Mouse (Mus musculus) adipocyte (in vitro differentiated cells): Measurements from ENCODE around the gene St5.

Source experiments
- DNase-seq: peaks from one replicate; pipeline ENCODE4 v3.0.0-alpha.2; 2016; ENCODE audit warnings: low spot score

The St5 gene

DNA sequence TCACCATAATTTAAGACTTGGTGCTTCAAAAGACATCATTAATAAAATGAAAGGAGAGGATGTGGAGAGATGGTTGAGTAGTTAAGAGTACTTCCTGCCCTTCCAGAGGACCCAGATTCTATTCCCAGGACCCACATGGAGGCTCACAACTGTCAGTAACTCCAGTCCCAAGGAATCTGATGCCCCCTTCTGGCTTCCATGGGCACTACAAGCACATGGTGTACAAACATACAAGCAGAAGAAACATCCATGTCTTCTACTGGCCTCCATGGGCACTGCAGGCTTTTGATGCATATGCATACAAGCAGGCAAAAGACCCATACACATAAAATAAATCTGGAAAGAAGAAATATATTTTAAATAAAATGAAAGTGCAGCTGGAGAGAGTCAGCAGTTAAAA is 3.2 kb downstream of the St5 start:
- no peak for DNase-seq

DNA sequence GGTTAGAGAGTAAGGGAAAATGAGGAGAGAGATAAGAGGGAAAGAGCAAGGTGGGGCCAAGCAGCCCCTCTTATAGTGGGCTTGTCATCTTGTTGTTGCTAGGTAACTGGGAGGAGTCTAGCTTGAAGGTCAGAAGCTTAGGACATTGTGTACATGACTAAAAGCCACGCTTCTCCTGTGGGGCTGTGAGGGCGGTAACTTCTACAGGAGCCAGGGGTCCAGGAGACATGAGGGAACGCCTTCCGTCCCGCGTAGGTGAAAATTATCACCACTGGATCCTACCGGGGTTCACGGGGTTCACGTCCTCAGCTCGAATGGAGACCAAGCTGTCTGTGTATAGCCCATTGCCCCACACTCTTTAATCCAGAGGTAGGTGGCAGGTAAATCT is 8.1 kb downstream of the St5 start:
- no peak for DNase-seq

DNA sequence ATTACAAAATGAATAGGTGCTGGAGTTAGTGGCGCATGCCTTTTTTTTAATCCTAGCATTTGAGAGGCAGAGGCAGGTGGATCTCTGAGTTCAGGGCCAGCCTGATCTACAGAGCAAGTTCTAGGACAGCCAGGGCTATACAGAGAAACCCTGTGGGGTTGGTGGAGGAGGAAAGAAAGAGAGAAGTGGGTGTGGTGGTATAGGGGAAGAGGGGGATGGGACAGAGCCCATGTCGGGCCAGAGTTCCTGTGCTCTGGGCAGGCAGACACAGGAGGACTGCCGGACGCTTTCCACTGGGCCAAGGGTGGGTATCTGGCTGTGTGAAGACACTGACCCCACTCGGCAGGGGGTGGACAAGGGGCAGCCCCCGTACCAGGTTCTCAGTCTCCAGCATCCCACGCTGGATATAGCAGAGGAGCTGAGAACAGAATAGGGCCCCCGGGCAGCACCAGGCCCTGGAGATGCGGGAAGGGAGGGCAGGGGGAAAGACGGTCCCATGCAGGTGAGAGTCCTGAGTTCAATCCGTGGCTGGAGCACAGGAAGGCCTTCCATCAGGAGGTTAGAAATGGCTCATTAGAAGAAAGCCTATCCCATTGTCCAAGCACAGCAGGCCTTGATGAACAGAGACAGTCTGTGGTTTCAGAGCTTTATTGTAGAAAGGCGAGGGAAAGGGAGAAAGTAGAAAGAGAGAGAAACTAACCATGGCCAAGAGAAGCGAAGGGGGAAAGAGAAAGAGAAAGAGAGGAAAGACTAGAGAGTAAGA is 8.6 kb downstream of the St5 start:
- DNase-seq = no peak

DNA sequence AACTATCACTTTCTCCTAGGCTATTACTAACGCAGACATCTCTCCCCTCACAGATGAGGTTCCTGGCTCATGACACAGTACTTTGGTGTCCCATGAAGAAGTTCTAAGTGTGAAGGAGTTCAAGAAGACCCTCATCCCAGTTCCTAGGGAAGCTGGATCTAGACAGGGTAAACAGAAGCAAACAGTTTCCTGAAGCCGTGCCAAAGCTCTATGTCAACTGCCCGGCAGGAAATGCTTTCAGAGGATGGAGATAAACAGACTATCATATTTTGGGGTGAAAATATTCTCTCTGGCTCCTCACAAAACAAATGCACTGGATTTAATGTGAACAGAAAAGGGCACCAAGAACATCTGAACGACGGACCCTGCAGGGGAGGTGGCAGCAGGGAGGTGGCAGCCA is 12.4 kb downstream of the St5 start:
- no peak for DNase-seq

DNA sequence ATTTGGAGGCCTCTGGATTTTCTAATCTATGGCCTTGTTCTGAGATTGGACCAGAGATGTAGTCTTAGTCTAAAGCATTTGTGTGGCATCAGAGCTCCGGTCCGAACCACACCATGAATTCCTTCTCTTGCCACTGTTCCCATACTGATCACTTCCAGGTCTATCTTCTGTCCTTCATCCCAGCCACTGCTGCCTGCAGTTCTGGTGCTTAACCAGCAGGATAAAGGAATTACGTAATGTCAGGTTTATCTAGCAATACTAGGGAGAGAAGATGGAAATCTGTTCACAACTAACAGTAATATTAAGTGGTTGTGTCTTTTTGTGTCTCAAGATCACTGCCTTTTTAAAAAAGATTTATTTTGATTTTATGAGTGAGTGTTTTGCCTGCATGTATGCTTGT is 13.3 kb downstream of the St5 start:
- no peak for DNase-seq

DNA sequence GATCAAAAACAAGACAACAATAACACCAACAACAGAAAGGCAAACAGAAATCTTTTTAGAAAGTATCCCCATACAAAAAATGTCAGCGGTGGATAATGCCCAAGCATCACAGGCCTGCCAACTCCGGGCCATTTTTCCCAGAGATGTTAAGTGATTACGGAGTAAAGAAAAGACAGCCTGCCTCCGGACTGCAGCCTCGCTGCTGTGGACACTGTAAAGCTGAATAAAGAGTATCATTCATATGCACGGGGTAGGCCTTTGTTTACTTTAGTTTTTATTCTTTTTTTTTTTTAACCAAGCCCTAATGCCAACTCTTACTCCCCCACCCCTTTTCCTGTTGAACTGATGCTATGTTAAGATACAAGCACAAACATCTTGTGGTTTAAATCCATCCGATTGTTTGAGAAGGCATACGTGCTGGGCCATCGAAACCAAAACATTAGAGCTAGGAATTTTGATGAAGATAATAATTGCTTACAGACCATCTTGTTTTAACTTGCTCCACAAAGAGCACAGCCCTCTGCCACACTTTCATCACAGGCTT is 16.7 kb downstream of the St5 start:
- no peak for DNase-seq

DNA sequence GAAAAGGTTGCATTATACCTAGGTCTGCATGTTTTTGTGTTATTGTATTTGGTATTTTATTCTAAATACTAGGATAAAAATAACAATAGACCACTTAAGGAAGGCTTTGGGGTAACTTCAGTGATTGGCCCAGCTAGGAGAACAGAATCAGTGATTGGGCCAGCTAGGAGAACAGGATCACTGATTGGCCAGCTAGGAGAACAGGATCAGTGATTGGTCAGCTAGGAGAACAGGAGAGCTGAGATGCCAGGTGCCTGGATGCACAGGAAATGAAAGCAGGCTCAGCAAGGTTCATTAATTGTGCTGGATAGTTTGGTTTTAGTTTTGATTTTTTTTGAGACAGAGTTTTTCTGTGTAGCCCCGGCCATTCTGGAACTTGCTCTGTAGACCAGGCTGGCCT is 22.5 kb downstream of the St5 start:
- no peak for DNase-seq

DNA sequence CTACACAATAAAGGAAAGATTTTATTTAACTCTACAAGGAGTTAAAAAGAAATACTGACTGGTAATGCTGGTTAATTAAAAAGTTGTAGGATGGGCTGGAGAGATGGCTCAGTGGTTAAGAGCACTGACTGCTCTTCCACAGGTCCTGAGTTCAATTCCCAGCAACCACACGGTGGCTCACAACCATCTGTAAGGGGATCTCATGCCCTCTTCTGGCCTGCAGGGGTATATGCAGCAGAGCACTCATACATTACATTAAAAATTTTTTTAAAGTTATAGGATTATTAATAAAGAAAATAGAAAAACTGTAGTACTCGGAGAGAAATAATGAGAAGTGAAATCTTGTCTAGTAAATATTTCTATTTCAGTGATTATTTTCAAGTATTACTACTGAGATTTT is 23.1 kb downstream of the St5 start:
- DNase-seq = no peak

DNA sequence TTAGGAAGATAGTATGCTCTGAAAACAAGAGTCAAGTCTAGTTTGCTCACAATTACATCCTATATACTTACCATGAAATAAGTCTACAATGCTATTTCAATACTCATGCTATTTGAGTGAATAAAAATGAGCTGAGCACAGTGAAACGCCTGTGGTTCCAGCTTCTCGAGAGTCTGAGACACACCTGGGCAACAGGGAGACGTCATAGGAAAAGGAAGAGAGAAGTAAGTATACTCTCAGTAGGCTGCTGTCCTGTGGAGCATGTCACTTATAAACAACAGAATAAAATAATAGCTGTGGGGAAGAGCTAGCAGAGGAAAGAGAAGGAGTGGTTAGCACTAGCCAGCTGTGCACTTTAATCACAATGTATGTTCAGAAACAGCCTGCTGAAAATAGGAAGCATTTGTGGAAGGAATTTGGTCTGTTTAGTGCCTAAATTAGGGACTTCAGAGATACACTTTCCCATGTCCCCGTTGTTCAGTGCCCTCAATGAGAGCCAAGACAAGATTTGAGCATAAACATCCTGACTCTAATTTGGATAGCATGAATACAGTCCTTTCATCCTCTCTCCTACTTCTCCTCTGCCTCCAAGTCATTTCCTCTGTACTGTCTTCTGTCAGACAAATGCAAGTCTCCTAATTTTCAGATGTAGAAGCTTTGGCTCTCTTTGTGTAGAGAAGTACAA is 28.3 kb downstream of the St5 start:
- no peak for DNase-seq

DNA sequence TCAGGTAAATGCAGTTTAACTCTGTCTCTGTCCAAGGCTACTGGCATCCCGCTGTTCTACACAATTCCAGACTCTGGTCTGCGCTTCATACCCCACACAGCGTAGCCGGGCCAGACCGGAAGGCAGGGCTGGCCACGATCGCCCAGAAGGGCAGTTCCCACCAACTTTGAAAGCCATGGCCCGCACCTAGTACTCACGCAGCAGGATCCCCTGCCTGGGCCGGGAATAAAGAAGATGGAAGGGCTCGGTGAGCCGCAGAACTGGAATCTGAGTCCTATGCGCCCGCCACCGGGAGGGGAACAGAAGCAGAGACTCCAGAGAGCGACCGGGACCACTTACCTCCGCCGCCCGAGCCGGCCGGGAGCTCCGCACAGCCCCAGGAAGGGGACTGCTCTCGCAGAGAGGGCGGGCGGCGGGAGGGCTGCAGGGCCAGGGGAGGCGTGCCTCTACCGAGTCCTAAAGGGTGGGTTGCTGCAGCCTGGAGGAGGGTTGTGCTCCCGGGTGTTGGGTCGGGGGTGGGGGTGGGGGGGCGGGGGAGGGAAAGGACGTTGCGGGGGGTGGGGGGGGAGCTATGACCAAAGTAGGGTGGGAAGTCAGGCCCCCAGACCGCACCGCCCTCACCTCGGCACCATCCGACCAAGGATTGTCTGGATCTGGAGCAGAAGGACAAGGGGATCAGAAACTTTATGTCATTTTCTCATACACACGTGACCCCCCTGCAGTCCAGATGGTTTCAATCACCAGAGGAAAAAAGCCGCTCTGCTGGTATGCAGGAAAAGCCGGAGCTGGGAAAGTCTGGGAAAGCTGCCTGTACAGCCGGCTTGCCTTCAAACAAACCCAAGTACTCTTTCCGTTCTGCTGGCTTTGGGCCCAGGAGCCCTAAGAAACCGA is 31.6 kb downstream of the St5 start:
- peak; percentile 90 for DNase-seq

DNA sequence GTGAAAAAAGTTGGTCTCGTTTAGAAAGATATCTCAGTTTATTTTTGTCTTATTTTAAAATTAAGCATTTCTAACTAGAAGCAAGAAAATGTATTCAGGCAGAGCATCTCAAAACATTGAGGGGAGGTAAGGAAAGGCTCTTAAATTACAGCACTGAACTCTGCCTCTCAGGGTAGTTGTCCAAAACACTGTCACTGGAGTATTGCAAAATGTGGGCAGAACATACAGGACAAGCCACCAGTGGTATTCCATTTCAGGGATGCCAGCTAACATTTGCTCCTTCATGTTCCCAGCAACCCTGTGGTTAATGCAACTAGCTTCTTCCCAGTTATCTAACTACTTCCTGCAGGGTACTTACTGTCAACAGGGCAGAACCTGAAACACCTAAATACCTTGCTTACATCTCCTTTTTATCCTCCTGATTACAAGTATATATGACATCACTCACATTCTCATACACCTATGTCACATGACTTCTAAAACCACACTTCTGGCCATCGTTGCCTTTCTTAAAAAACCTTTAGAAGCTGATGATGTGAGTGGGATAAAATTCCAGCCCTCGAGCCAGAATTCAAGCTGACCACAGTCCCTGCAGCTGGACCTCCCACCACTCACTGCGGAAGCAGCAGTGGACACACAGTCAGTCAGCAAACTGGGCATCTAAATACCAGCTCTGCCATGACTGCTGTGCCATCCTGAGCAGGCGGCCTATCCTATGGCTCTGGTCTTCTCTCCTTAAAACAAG is 33.8 kb downstream of the St5 start:
- peak; percentile 69 for DNase-seq

DNA sequence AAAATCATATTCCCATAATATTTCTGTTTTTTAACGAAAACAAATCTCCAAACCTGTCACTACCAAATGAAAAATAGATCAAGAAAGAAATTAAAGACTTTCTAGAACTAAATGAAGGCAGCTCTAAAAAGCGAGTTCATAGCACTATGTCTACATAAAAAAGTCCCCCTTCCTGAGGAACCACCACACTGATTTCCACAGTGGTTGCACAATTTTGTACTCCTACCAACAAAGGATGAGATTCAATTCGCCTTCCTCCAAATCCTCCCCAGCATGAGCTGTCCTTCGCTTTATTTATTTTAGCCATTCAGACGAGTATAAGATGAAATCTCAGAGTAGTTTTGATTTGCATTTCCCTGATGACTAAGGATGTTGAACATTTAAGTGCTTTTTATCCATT is 36.7 kb downstream of the St5 start:
- no peak for DNase-seq

DNA sequence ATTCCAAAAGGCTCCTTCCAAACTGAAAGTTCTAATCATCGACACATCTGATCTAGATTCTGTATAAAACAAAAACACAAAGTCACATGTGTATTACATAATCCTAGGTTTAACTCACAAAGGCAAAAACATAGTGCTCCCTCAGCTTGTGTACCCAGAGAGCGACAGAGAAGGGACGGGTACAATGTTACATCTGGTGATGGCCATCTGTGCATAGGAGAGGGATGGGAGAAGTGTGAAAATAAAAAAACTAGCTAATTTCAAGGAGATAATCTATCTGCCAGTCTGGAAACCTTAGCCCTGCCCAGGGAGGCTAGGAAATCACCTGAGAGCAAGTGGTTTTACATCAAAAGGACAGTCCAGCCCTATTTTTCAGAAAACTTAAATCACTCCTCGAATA is 40.8 kb downstream of the St5 start:
- DNase-seq = no peak

DNA sequence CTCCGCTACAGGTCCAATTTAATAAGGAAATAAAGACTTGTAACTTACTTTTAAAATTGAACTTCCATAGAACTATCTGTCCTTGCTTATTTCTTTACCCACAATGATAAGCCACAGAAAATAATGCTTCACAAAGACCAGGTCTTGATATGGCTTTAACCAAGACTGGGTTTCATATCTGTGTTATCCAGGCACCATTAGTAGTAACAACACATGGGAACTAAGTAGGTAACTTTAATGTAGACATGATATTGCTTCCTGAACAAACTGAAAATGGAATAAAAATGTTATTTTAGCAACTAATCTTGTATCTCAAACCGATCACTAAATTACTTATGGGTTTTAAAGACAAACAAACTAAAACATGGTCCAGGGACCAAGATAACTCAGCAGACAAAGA is 44.1 kb downstream of the St5 start:
- DNase-seq = no peak

DNA sequence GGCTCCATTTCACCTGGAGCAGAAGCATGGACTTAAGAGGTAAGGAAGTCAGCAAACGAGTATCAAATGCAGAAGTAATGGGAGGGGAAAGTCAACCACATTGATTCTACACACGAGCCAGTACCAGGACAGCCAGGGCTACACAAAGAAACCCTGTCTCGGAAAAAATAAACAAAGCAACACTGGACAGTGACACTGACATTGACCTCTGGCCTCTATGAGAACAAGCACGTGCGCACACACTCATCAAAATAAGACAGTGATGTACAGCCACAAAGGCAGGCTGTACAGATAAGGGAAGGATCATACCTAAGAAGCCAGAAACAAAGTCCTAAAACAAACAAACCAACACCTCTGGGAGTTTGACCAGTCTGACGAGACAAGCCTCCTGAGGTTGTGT is 45.5 kb downstream of the St5 start:
- no peak for DNase-seq

DNA sequence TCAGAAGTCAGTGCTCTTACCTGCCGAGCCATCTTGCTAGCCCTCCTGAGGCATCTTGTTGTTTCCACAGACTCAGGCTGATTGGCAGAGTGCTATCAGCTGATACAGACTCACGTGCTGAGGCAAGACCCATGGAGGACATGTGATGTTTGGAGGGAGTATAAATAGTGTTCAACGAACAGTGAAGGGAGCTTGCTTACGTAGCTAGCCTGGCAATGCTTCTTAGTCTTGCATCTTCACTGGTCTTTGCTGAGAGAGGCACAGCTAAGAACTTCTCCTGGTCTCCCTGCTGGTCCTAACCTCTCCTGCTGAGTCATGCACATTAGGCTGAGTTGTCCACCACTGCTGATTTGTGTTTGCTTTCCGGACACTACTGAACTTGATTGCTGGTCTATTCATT is 48.5 kb downstream of the St5 start:
- no peak for DNase-seq

DNA sequence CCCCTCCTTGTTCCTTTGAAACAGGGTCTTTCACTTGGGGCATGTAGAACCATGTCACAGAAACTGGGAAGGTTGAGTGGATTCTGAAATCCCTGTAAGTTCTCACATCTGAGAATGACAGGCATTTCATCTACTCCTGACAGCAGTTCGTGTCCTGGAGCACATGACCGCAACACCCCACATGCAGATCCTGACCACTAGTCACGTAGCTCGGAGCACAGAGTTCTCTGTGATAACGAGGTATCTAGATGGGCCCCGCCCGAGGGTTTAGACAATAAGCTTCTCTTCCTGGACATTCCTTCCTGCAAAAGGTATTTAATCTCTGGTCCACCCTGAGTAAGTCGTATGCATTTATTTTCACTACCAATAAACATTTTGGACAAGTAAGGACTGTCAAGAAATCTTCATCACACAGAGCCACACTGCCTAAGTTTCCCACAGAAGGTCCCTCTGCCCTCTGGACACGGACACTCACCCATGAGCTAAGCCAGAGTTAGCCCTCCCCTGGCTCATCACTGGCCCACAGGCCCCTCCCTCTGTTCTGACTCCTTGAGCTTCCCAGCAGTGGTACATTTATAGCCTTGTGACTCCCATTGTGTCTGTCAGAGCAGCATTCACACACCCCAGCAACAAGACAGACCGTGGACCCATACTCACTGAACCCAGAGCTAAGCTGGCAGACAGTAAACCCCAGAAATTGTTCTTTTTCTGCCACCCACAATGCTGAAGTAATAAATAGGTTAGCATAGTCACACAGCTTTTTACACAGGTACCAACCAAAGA is 54.4 kb downstream of the St5 start:
- no peak for DNase-seq

DNA sequence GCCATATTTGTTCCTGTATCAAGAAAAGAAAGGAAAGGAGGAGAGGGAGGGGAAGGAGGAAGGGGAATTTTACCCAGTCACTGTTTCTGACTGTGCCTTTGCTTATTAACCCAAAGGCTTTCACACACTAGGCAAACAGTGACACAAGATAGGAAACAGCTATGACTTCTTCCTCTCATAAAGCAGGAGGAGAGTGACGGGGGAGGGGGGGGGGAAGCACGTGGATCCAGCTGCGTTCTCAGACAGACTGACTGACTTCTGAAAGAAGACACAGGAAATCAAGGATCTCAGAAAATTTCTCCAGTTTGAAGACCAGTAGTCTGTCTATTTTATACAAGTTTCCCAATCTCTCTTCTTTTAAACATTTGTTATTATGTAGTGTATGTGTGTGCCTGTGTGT is 56.8 kb downstream of the St5 start:
- DNase-seq = no peak

DNA sequence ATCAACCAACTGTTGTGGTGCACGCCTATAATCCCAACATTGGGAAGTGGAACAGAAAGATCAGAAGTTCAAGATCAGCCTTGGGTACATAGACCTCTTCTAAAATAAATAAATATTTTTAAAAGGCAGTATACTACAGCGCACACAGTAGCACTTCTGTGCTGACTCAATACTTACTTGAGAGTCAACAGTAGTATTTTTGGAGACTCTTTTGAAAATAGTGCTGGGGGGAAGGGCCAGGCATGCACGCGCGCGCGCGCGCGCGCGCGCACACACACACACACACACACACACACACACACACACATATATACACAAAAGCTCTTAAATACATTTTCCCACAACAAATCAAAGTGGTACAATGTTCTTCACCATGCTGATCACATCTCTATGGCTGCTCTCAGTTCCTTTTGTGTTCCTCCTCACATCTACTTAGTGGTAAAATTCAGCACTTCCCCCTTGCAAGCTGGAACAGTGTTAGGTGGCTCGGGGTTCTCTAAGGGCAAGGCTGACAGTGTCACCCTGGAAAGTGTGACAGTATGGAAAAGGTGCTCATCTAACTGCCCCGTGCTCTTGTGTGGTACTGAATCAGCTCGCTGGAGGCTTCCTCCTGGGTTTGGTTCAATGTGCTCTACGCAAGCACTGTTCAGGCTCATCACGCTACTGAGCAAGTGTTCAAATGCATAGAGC is 60.0 kb downstream of the St5 start:
- no peak for DNase-seq

DNA sequence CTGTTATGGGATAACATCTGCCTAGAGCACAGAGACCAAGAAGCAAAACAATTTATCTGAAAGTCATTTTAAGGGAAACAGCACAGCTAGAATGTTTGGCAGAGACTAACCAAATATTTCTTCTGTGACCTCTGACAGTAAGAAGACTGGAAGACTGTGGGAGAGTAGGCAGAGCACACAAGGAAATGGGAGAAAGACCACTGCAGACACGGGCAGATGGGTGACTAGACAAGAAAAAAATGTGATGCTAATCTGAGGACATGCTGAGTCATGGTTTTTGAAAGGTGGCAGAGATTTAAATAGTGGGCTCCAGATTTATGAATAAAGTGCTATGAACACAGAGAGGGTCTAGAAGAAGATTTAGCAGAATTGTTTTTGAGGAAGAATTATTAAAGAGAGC is 61.4 kb downstream of the St5 start:
- peak; percentile 62 for DNase-seq

DNA sequence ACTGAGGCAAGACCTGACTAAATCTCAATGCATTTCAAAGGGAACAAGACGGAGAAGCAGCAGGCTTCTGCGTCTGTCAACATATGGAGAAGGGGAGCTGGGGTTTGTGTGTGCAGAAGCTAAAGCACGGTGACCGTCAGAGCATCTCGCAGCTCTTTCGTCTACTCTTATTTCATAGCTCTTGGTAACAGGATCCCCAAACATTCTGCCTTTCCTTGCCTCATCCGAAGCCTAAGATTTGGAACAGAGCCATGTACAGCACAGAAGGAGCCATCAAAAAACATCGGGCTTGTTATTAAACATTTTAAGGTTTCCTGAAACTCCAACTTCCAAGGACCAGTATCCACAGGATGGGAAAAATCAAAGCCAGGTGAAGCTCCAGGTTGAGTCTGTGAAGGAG is 62.3 kb downstream of the St5 start:
- DNase-seq = no peak
